Mouse (Mus musculus) spleen, adult 12 weeks (tissue): ENCODE data around the gene Lrrc42.
A peak's percentile ranks its signal among the peaks of the same experiment; 100 is the strongest.

Experiments used
- DNase-seq: peaks from one replicate; pipeline ENCODE4 v3.0.0; 2022; ENCODE audit warnings: low spot score

The Lrrc42 gene

DNA sequence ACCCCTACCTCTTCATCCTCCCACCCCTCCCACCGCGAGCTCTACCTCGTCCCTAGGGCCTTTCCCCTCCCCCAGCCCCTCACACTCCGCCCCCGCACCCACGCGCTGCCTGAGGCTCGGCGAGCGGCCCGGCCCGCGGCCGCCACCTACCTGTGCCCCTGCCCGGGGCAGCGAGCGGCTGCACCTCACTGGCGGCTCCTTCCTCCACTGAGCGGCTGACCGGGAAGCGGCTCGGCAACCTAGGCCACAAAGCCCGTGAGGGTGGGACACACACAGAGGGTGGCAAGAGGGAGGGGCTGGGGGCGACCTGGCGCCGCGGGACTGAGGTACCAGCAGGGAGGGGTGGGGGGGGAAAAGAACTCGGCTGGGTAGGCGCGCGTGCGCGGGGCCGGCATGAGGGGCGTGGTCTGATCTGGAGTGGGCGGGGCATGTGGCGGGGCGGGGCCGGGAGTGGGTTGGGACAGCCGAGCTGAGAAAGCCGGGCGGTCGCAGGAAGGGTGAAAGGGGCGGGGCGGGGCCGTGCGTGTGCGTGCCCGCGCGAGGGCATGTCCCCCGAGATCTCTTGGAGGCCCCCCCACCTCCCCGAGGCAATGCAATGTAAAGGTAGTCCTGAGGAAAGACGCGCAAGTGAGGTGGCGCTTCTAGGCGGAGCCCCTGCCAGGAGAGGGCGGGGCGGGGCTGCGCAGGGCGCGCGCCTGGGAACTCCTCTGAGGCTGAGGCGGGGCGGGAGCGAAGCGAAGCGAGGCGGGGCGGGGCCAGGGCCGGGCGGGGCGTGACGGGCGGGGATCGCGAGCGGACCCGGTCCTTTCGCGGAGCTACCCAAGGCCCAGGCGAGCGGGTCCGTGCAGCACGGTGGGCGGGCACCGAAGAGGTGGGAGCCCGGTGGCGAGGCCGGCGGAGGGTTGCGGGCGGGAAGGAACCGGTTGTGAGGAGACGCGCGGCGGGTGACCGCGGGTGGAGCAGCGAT is at the start of gene Lrrc42, which contains the start of gene Hspb11:
TSS of gene Lrrc42 (minus strand) at position 408 of the 967 bp plus-strand sequence.
TSS of gene Hspb11 (plus strand) at position 469 of the 967 bp plus-strand sequence.
- DNase-seq: peak; percentile 92

DNA sequence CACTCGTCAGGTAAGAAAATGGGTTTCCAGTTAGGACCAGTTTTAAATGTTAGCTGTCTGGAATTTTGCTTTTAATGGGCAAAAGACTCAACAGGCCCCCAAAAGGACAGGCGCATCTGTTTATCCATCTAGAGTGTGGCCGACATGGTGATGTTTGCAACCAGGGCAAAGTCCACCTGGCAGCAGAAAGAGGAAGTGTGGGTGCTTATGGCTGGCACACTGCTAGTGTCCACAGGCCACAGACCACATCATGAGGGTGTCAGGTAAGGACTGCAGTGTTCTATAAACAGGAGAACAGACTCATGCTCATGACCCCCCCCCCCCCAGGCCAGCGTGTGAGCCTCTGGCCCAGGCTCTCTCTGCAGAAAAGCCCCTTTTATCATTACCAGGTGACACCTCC is 49.5 kb upstream of the Lrrc42 start:
- DNase-seq: no peak

DNA sequence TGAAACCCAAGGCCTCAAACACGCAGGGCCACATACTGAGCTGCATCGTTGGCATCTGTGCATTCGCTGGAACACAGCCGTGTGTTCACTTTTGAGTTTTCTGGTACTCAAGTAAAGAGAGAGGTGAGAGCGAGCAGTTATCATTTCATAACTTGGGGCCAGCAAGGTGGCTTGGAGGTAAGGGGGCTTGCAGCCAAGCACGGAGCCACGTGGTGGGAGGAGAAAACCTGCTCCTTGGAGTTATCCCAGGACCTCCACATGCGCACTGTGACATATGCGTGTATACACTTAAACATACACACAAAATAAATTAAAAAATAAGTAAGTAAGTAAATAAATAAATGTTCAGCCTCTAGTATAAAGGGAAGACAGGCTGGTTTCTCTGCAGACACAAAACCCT is 48.9 kb upstream of the Lrrc42 start:
- no peak for DNase-seq

DNA sequence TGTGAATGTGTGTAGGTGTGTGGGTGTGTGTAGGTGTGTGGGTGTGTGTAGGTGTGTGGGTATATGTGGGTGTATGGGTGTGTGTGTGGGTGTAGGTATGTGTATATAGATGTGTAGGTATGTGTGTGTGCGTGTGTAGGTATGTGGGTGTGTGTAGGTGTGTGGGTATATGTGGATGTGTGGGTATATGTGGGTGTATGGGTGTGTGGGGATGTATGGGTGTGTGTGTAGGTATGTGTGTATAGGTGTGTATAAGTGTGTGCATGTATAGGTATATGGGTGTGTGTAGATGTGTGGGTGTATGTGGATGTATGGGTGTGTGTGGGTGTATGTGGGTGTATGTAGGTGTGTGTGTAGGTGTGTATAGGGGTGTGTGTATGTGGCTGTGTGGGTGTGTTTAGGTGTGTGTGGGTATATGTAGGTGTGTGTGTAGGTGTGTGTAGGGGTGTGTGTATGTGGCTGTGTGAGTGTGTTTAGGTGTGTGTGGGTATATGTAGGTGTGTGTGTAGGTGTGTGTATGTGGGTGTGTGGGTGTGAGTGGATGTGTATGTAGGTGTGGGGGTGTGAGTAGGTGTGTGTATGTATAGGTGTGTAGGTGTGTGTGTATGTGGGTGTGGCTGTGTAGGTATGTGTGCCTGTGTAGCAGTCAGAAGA is 47.7 kb upstream of the Lrrc42 start:
- DNase-seq: no peak

DNA sequence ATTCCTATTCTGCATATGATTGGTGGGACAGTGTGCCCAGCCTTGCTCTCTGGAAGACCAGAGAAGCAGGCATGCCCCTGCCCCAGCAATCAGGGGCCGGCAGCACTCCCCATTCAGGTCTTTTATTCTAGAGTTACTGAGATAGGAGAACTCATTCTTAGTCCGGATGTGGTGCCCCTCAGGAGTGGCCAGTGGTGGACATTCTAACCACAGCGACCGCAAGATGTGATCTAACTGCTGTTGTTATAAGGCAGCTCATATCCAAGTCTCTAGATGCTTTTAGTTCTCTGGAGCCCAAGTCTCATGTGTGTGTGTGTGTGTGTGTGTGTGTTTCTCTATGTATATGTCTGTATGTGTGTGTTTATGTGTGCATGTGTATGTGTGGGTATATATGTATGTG is 47.0 kb upstream of the Lrrc42 start:
- DNase-seq: no peak

DNA sequence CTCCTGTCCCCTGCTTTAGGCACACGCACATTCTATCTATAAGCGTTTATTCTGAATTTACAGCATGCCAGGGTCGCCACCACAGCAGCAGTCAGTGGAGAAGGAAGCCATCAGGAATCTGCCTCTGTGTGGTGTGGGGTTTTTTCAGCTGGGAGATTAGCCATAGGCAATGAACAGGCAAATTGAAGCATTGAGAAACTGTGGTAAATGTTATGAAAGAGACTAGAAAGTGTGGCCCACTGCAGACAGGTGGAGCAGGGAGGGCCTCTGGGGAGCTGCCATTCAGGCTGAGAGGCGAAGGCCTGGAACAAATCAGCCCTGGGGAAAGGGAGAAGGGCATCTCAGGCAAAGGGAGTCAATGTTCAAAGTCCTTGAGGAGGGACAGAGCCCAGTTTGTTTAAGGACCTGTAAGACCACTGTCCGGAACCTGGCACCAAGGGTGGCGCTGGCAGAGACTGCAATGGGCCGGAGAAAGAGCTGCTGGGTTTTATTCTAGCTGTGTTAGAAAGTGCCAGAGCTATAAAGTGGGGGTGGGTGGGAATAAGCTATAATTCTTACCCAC is 46.5 kb upstream of the Lrrc42 start:
- no peak for DNase-seq

DNA sequence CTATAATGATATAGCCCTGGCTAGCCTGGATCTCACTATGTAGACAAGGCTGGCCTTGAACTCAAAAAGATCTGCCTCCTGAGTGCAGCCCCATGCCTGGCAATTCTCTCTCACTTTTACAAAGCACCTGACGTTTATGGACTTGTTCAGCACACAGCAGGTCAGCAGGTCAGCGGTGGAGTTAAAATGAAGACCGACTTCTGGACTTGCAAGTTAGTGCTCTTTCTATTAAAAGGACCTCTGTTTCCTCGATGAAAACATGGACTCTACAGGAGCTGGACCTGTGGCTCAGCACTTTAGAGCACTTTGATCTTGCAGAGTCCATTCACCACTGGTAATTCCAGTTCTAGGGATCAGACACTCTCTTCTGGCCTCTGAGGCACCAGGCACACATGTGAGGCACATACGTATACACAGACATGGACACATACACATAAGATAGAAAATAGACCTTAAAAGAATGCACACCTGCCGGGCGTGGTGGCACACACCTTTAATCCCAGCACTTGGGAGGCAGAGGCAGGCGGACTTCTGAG is 44.8 kb upstream of the Lrrc42 start:
- DNase-seq: no peak

DNA sequence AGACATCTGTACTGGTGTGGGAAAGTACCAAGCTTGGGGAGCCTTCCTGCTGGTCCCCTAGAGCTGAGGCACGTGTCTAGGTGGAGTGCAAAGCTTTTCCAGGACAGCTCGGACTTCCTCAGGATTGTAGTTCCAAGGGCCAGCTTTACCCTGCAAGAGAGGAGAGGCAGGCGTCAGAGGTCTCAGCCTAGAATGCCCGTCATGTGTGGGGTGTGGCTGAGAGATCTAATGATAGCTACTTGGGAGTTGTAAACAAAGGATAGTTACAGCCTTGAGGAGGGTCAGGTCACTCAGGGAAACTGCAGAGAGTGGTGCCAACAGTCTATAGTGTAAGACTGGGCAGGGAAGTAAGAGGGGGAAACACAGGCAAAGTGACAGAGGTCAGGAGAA is 38.9 kb upstream of the Lrrc42 start:
- DNase-seq: no peak

DNA sequence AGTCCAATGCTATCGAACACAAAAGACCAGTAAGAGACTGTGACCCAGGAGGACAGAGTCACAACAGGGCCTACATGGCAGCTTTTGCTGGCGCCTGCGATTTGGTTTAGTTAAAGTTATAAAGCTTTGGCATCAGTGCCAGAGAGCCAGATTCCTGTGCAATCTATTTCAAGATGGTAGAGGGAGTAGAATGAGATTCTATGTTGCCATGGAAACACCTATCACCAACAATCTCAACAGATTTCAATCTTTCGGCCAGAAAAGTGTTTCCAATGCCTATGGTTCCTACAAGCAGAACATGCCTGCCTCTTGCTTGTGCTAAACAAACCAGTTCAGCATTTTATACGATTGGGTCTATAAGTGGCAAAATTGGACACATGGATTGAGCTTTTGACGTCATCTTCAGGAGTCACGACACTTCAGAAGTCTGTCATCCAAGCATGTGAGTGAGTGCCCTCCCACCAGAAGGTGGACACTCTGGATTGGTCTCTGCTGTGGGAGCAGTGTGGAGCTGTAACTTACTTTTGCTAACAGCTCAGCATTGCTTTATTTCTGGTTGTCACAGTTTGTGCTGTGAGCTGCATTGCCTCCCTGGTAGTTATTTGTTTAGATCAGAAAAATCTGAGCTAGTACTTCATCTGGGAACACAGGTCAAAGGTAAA is 38.4 kb upstream of the Lrrc42 start:
- DNase-seq: no peak

DNA sequence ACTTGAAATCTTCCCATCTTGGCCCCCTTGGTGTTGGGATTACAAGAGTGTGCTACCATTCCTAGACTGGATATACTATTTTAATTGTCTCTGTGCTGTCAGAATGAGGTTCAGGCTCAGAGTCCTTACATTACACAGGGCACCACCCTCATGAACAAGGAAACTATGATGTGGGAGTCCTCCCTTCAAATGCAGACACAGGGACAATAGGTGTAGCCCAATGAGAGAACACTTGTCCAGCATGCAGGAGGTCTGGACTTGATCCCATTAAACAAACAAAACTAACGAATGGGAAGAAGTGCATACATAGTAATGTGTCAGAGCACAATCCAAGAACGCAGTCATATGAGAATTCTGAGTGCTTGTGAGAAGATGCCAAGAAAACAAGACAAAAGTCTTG is 34.2 kb upstream of the Lrrc42 start:
- DNase-seq: no peak

DNA sequence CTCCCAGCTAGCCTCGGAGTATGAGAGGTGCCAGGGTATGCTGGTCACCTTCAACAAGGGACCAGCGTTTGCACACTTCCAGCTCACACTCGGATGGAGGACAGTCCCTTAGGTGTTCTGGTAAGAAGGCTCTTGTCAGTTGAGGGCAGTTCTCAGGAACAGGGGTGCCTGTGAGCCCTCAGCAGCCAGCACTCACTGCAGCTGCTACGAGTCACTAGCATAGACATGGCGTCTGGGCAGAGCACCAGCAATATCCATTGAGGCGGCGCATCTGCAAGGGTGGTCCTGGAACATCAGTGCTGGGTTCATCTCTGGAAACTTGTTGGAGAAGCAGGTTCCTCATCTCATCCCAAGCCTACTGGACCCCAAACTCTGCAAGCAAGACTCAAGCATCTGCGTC is 33.1 kb upstream of the Lrrc42 start:
- DNase-seq: no peak

DNA sequence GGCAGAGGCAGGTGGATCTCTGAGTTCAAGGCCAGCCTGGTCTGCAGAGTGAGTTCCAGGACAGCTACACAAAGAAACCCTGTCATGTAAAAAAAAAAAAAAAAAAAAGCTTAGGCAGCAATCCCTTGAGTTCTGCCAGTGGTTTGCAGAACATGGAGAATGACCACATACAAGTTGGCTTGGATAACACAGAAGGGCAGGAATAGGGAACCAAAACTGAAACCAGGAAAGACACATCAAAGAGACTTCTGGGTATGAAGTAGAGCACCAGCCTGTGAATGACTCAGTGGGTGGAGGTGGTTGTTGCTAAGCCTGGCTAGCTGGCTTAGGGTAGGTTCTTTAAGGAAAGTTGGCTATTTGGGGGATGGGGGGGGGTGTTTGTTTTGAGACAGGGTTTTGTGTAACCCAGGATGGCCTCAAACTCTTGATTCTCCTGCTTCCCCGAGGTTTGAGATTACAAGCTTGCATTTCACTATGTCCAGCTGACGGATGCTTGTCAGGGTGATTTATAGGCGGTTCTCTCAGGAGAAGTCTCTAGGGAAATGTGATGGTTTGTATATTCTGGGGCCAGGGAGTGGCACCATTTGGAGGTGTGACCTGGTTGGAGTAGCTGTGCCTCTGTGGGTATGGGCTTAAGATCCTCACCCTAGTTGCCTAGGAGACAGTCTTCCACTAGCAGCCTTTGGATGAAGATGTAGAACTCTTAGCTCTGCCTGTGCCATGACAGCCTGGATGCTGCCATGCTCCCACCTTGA is 32.3 kb upstream of the Lrrc42 start:
- no peak for DNase-seq

DNA sequence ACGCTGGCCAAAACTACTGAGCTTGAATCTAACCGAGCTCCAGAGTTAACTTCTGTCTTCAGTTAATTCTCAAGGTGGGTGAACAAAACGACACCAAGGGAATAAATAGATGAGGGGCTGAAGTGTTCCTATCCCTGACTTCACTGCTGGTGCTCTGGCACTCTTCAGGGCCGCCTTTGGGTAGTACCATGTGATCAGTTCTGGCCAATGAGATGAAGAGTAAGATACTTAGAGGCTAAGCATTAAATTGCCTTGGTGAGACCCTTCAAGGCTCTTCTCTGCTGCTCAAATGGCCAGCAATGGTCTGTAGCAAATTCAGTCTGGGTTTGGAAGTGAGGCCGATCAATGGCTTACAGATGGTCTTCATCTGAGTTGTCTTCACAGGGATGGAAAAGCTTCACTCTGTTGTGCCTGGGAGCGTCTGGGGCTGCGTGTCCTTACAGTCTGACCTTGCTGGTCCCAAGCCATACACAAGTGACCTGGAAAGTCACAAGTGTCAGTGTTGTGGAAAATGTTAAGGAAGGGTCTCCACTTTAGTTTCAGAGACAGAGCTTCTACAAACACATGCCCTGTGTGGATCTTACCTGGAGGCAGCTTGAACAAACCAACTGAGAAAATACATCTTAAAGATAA is 27.6 kb upstream of the Lrrc42 start:
- no peak for DNase-seq

DNA sequence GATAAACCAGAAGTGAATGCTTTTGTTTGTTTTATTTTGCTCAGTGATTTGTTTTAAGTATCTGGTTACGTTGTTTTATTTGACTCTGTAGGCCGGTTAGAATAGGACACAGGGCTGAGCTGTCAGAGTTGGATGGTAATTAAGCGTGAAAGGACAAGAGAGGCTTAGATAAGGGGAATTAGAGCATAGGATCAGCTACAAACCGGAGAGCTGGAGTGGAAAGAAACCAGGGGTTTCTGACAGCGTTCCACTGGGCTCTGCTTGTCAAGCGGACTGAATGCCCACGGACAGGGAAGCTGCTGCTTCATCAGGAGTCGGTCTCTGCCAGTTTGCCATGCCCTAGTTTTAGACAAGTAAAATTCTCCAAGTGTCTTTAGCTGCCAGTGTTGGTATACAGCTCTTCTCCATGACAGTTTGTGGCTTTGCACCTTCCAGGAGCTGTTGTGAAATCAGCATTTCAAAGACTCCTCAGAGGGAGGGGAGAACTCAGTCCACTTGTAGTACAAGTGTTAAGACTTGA is 24.9 kb upstream of the Lrrc42 start:
- DNase-seq: no peak

DNA sequence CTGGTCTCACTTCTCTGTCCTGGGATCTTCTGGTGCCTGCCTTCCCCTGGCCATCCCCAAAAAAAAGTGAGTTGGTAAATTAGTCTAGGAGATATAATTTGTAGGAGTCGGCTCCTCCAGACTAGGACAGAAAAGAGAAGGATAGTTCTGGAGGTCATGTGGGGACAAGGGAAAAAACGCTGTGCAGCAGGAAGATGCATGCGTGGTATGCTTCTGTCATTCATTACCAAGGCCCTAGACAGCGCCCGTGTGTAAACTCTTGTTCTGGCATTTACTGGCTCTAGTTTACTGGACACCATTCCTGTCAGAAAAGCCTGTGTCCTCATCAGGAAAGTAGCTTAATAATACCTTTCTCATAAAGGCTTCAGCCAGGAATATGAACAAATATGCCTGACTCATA is 21.2 kb upstream of the Lrrc42 start:
- no peak for DNase-seq

DNA sequence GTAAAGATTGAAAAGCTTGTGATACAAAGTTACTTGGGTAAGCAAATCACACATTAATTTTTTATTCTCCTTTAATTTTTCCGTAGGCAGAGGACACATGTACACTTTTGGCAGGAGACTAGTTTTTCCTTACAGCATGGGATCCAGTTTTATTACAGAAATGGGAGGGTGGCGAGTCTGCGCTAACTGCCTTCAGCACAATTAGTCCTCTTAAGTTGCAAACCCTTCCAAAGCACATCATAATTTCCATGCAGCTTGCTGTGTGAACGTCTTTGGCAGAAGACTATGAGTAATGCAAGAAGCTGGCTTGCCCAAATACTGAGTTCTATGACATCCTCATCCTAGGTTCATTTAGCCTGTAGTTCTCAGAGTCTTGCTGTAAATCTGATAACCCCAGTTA is 20.4 kb upstream of the Lrrc42 start:
- DNase-seq: no peak

DNA sequence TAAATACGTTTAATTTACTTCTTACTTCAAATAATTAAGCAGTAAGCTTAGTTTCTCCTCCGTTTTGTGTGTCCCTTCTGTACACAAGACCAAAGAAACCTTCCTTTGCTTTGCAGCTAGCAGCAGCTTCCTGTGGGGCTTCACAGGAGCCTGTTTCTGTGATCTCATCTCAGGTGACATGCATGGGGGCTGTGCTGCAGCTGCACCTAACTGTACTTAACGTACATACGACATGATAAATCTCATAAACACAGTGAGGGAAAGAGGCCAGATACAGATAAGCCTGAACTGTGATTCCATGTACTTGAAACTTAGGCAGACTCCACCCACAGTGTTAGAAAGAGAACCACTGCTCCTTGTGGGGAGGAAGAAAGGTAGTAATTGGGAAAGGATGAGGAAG is 6.7 kb upstream of the Lrrc42 start:
- DNase-seq: no peak

DNA sequence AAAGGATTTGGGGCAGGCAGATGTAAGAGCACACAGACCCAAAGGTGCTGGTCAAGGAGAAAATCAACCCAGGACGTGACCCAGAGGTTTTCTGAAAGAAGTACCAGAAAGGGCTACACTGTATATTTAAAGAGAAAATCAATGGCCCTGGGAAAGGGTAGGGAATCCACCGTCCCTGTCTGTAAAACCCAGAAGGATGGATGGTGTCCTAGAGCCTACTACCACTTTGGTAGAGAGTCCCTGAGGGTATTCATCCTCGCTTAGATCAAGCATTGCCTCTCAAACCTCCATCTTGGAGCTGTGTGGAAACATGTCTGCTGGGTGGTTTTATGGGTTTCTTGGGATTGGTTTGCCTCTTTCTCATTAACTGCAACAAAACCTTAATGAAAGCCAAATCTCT is 1.1 kb upstream of the Lrrc42 start:
- DNase-seq: no peak

DNA sequence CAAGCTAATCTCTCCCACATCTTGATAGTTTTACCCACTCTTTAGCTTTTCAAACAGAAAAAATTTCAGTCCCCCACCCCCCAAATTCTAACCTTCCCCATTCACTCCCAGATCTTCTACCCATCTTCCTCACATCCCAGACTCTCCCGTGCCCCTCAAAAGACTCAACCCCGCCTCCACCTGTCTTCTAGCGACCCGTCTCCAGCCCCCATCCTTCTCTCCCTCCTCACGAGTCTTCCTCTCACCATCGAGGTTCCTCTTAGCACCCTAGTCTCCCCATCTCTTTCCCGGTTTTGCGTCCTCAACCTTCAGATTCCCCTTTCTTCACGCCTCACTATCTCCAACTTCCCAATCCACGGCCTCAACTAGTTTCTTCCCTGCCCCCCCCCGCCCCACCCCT is 810 bp downstream of the Lrrc42 start:
- no peak for DNase-seq

DNA sequence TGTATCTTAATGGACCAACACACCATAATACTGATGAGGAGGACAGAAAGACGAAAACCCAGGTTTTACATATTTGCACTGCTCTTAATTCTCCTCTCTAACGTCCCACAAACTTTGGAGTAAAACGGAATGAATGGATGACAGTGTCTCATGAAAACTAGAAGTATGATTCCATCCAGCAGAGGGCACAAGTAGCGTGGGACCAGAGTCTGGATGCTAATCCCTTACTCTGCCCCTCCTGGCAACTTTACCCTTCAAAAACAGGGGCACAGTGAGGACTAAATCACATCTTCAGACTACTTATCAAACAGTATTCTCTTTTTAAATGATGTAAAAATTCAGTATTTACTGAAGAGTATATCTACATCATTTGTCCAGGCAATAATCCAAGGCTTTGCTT is 2.8 kb downstream of the Lrrc42 start:
- DNase-seq: no peak

DNA sequence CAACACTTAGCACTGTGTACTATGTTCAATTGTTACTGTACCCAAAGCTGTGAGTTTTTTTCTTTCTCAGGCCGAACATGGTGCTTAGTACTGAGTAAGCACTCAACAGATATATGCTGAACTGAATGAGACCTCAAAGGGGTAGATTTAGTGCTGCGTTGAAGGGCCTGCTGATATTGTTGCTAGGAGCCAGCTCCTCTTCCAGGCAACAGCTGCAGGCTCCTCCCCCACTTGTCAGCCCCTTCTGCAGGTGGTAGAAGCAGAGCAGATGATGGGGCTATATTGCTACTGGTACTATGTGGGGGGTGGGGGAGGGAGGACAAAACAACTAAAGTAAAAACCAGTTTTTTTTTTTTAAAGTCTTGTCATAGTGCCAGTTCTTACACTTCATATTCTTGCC is 3.9 kb downstream of the Lrrc42 start:
- DNase-seq: no peak
